Mouse (Mus musculus): ENCODE results near the gene Nat8f6. TPM values are rescaled to one million over a fixed set of nuclear protein-coding genes. Genes with fewer than 3 reads are reported as not detected.
"Not testable (repeated sequence)": the region's sequence is repeated elsewhere in the genome, so short reads cannot be mapped to it uniquely, and the experiment has no call there.

Gene Nat8f6
- total RNA-seq (2014; fragmentation: Nextera tagmentation) (not detected in 2 replicates), total RNA-seq (2017) (not detected in 2 replicates), polyA plus RNA-seq (2012) (not detected in 2 replicates)

GRCm38 (mm10) chr6:85820837-85821236 lies at the start of gene Nat8f6, which contains the start of gene Nat8f5:
Nat8f6 (minus strand) TSS chr6:85820954.
Nat8f5 (minus strand) TSS chr6:85820972.
- no peak within 1 kb of the TSS for H3K4me3 ChIP-seq (ENCODE audit: low read depth, low read length)
- H3K27me3 ChIP-seq (ENCODE audit: insufficient read depth, low read length): peaks cover 3% of the 10 kb centered on the region; the same call in 1 of the 2 replicates
- no peaks in the 10 kb centered on the region for H3K4me1 ChIP-seq (ENCODE audit: insufficient read depth, low read depth, low read length)
- no peaks in the 10 kb centered on the region for H3K9me3 ChIP-seq (replicated peaks)
- ATAC-seq (ENCODE audit: extremely low read depth, insufficient number of reproducible peaks, low FRiP score, poor library complexity, severe bottlenecking): no peak
- DNase-seq (ENCODE audit: low spot score): no peak
- no peaks in the 10 kb centered on the region for H3K36me3 ChIP-seq (replicated peaks)
- TF ChIP-seq TAL1 (conservative IDR thresholded peaks at IDR 0.05; ENCODE audit: low read depth, low read length) (no peak), GATA1 (IDR thresholded peaks at IDR 0.05; ENCODE audit: borderline replicate concordance, low read length) (no peak)

GRCm38 (mm10) chr6:85869006-85869405 lies 48.3 kb upstream of the Nat8f6 start, which contains the start of gene Nat8f2:
Nat8f2 (minus strand) TSS chr6:85869158.
- H3K4me1 ChIP-seq (ENCODE audit: insufficient read depth, low read depth, low read length); H3K9me3 ChIP-seq (replicated peaks); H3K27me3 ChIP-seq (ENCODE audit: insufficient read depth, low read length); ATAC-seq (ENCODE audit: extremely low read depth, insufficient number of reproducible peaks, low FRiP score, poor library complexity, severe bottlenecking); H3K4me3 ChIP-seq (ENCODE audit: low read depth, low read length); DNase-seq (ENCODE audit: low spot score); H3K36me3 ChIP-seq (replicated peaks): not testable (repeated sequence)

GRCm38 (mm10) chr6:85867726-85868690 lies 47.3 kb upstream of the Nat8f6 start:
- H3K27me3 ChIP-seq (ENCODE audit: insufficient read depth, low read length): peaks cover 3% of the 10 kb centered on the region
- H3K36me3 ChIP-seq (replicated peaks): no peaks in the 10 kb centered on the region
- no peaks in the 10 kb centered on the region for H3K4me1 ChIP-seq (ENCODE audit: insufficient read depth, low read depth, low read length)
- ATAC-seq (ENCODE audit: extremely low read depth, insufficient number of reproducible peaks, low FRiP score, poor library complexity, severe bottlenecking) (no peak), DNase-seq (ENCODE audit: low spot score) (no peak)
- TF ChIP-seq CTCF (IDR thresholded peaks at IDR 0.05; ENCODE audit: low read depth, low read length) (no peak), POLR2AphosphoS5 (IDR thresholded peaks at IDR 0.05; ENCODE audit: insufficient replicate concordance, low read depth, low read length) (no peak), TAL1 (conservative IDR thresholded peaks at IDR 0.05; ENCODE audit: low read depth, low read length) (no peak), GATA1 (IDR thresholded peaks at IDR 0.05; ENCODE audit: borderline replicate concordance, low read length) (no peak), GATA2 (IDR thresholded peaks at IDR 0.05; ENCODE audit: borderline replicate concordance, low read depth, low read length) (no peak)
- no peak overlapping the region for H3K4me3 ChIP-seq (ENCODE audit: low read depth, low read length)
- H3K9me3 ChIP-seq (replicated peaks): no peaks in the 10 kb centered on the region

GRCm38 (mm10) chr6:85866995-85867394 lies 46.2 kb upstream of the Nat8f6 start:
- not testable (repeated sequence) for H3K4me3 ChIP-seq (ENCODE audit: low read depth, low read length); H3K4me1 ChIP-seq (ENCODE audit: insufficient read depth, low read depth, low read length); DNase-seq (ENCODE audit: low spot score); ATAC-seq (ENCODE audit: extremely low read depth, insufficient number of reproducible peaks, low FRiP score, poor library complexity, severe bottlenecking); H3K27me3 ChIP-seq (ENCODE audit: insufficient read depth, low read length); H3K9me3 ChIP-seq (replicated peaks); H3K36me3 ChIP-seq (replicated peaks)

GRCm38 (mm10) chr6:85866166-85866565 lies 45.4 kb upstream of the Nat8f6 start:
- DNase-seq (ENCODE audit: low spot score); H3K4me1 ChIP-seq (ENCODE audit: insufficient read depth, low read depth, low read length); H3K4me3 ChIP-seq (ENCODE audit: low read depth, low read length); H3K27me3 ChIP-seq (ENCODE audit: insufficient read depth, low read length); H3K9me3 ChIP-seq (replicated peaks); H3K36me3 ChIP-seq (replicated peaks); ATAC-seq (ENCODE audit: extremely low read depth, insufficient number of reproducible peaks, low FRiP score, poor library complexity, severe bottlenecking): not testable (repeated sequence)

- not testable (repeated sequence) for H3K36me3 ChIP-seq (replicated peaks); H3K4me3 ChIP-seq (ENCODE audit: low read depth, low read length); H3K9me3 ChIP-seq (replicated peaks); H3K27me3 ChIP-seq (ENCODE audit: insufficient read depth, low read length); H3K4me1 ChIP-seq (ENCODE audit: insufficient read depth, low read depth, low read length); ATAC-seq (ENCODE audit: extremely low read depth, insufficient number of reproducible peaks, low FRiP score, poor library complexity, severe bottlenecking); DNase-seq (ENCODE audit: low spot score)
These were observed 44.3 kb upstream of the Nat8f6 start for GRCm38 (mm10) chr6:85864900-85865639.

- no peak for ATAC-seq (ENCODE audit: extremely low read depth, insufficient number of reproducible peaks, low FRiP score, poor library complexity, severe bottlenecking)
- no peaks in the 10 kb centered on the region for H3K4me1 ChIP-seq (ENCODE audit: insufficient read depth, low read depth, low read length)
- no peak for DNase-seq (ENCODE audit: low spot score)
- no peaks in the 10 kb centered on the region for H3K9me3 ChIP-seq (replicated peaks)
- peaks cover 6% of the 10 kb centered on the region for H3K27me3 ChIP-seq (ENCODE audit: insufficient read depth, low read length)
- no peak for TF ChIP-seq POLR2AphosphoS5 (IDR thresholded peaks at IDR 0.05; ENCODE audit: insufficient replicate concordance, low read depth, low read length)
- TF ChIP-seq GATA1 (IDR thresholded peaks at IDR 0.05; ENCODE audit: borderline replicate concordance, low read length): no peak
- TF ChIP-seq CTCF (IDR thresholded peaks at IDR 0.05; ENCODE audit: low read depth, low read length): no peak
- no peak for TF ChIP-seq GATA2 (IDR thresholded peaks at IDR 0.05; ENCODE audit: borderline replicate concordance, low read depth, low read length)
- TF ChIP-seq TAL1 (conservative IDR thresholded peaks at IDR 0.05; ENCODE audit: low read depth, low read length): no peak
- H3K36me3 ChIP-seq (replicated peaks): no peaks in the 10 kb centered on the region
- H3K4me3 ChIP-seq (ENCODE audit: low read depth, low read length): no peak overlapping the region
These were observed 43.1 kb upstream of the Nat8f6 start for GRCm38 (mm10) chr6:85863840-85864239.
